Mouse (Mus musculus) ovary, postnatal 36 days (tissue): Measurements from ENCODE around the gene Acot6.

Experiments used
- DNase-seq: peaks from one replicate; pipeline ENCODE4 v3.0.0; 2022; ENCODE audit warnings: low spot score, mixed read lengths

The Acot6 gene

DNA sequence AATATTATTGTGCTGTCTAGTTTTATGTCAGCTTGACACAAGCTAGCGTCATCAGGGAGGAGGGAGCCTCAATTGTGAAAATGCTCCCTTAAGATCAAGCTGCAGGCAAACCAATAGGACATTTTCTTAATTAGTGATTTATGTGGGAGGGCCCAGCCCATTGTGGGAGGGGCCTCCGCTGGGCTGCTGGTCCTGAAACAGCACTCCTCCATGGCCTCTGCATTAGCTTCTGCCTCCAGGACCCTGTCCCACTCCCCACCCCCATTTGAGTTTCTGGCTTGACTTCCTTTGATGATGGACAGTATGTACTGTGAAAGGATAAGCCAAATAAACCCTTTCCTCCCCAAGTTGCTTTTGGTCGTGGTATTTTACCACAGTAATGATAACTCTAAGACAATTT is 6.6 kb downstream of the Acot6 start:
- peak; percentile 54 for DNase-seq

DNA sequence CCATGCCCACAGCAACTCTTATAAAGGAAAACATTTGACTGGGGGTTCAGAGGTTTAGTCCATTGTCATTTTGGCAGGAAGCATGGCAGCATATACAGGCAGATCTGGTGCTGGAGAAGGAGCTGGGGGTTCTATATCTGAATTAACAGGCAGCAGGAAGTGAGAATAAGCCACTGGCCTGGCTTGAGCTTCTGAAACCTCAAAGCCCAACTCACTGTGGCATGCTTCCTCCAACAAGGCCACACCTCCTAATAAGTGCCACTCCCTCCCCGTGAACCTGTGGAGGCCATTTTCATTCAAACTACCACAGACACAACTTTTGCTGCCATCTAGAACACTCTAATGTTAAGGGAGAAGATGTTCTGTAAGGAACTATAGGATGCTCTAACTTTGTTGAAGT is 7.2 kb downstream of the Acot6 start:
- no peak for DNase-seq

DNA sequence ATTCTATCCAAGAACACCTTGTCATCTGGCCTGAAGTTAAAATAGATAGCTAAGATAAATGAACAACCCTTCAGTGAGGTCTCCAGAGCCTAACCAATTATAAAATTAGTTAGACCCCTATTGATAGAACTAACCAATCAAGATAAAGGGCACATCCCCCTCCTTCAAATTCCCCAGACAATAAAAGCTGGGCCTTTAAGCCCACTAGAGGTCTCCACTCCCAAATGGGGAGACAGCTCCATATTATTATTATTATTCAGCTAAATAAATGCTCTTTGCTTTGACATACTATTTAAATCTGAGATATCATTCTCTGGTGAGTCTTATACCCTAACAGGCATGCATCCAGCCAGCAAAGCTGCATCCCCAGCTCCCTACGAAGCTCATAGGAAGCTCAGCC is 9.5 kb downstream of the Acot6 start:
- no peak for DNase-seq

DNA sequence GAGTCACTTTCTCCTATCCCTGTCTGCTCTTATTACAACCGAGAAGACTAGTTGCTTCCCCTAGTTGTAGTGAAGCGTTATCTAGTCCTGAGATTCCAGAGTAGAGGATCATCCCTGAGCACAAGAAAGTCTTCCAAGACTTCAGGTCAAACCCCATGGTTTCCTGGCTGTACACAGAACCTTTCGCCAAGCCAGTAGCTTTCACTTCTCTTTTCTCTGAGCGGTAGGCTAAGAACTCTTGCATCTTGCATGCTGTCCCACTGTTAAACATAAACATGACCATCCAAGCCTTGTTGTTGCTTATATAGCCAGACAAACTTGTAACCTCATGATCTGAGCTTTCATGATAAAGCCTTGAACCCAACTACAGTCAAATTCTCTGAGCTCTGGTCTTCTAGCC is 10.4 kb downstream of the Acot6 start:
- DNase-seq = no peak

DNA sequence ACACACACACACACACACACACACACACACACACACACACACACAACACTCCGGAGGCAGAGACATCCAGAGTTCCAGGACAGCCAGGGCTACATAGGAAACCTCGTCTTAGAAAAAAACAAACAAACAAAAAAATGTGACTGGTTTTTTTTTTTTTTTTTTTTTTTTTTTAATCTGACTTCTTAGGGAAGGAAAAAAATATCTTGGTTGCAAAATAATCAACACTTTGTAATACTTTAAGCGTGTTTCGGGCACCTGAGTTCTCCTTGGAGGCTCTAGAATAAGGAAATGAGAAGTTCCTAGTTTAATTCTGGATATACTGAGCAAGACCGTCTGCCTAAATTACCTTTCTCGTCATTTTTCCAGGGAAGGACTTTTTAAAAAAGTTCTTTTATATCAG is 13.2 kb downstream of the Acot6 start:
- DNase-seq = no peak

DNA sequence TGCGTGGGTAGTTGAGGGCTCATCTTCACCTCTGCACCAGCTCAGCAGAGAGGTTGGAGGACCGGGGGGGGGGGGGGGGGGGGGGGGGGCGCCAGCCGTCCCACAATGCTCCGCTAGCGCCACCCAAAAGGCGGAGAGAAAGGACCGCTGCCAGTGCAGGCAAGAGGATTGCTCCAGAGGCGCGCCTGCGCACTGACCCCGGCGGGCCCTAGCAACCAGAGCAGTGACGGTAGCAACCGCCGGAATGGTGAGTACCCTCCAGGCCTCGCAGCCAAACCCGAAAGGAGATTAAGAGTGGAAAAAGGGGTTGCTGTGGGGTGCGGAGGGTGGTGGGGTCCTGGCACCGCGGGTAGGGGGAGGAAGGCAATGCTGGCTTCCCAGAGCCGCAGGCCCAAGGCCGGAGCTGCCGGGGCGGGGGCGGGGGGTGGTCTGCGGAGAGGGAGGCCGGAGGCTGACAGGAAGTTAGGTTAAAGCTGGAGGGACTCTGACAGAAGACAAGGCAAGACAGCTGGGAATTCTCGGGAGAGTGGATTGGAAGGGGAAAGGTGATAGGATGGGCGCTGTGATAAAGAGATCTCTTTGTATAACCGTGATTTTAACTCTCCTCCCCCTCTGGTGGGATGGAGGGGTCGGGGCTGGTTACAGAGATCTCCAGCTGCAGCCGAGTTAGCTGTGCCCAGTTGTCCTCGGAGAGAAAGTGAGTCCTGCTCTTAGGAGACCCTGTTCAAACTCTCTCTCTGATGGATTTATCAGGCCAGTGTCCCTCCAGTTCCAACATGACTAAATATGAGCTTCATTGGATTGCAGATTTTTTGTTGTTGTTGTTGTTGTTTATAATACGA is 13.9 kb downstream of the Acot6 start, which contains the start of gene Dnal1:
Dnal1 (plus strand) TSS at position 214 of the 842 bp plus-strand sequence.
- peak; percentile 90 for DNase-seq

DNA sequence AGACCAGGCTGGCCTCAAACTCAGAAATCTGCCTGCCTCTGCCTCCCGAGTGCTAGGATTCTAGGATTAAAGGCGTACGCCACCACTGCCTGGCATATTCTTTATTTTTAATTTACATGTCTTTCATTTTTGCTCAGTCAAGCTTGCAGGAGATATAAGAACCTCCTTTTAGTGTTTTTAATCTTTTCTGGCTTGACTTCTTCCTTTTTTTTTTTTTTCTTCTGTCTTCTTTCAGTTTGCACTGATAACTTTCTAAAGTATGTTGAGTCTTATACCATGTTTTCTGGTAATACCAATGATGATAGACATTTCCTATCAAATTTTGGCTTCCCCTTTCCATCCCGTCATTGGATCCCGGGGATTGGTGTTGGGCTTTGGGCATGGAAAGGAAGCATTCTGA is 19.1 kb downstream of the Acot6 start:
- DNase-seq = no peak

DNA sequence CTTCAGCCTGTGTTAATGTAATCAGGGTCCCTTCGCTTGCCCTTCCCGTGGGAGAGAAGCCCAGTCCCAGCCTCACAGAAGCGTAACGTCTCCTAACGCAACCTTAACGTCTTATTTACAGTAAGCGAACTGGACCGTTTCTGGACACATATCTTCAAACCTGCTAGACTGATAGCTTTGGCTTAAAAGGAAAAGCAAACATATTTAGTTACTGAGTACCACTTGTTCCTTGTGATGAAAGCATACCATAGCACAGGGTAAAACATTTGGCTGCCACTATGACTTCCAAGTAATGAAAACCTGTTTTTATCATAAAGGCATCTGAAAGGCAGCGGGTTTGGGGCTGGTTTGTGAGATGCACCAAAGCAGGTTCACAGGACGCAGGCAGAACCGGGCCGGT is 25.4 kb downstream of the Acot6 start:
- no peak for DNase-seq

DNA sequence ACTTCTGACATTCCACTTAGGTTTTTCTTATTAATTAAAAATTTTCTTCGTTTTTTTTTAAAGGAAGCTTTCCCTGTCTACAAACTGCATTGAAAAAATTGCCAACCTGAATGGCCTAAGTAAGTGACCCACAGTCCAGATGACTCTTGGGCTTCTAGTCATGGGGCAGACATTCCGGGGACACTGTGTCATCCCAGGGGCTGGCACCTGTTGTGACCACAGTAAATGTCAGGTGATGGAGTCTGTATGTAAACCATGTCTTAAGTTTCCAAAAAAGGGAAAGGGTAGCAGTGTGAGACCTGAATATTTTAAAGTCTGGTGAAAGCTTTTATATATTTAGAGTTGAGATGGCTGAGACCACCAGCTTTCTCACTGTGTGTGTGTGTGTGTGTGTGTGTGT is 26.4 kb downstream of the Acot6 start:
- no peak for DNase-seq

DNA sequence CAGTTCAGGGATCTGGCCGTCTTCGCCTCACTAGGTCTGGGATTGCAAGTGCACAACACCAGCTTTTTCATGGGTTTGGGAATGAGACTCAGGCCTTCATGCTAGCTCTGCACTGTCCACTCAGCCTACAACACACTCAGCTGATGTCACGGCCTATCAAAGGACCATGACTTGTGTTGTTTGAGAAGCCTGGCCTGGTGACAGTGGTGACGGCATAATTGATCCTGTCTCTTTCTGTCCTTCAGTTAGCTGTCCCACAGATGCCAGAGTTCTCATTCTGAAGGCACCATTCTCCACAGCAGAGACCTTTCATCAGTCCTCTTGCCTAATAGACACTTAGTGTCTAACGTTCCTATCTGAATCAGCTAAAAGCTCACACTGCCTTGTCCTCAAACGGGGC is 28.1 kb downstream of the Acot6 start:
- no peak for DNase-seq

DNA sequence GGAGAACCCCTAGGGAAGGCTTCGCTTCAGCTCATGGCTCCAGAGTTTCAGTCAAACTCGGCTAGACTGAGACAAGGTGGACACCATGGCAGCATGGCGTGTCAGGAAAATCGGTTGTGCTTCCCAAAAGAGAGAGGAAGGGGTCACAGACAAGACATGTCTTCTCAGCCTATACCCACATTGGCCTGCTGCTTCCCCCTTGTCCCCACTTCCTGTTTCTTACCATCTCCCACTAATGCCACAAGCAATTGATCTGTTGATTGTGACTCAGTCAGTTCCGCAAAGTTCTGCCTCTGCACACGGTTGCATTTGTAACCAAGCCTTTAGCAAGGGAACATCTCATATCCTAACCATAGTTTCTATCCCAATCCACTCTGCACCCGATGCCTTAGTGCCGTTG is 29.5 kb downstream of the Acot6 start:
- DNase-seq = no peak

DNA sequence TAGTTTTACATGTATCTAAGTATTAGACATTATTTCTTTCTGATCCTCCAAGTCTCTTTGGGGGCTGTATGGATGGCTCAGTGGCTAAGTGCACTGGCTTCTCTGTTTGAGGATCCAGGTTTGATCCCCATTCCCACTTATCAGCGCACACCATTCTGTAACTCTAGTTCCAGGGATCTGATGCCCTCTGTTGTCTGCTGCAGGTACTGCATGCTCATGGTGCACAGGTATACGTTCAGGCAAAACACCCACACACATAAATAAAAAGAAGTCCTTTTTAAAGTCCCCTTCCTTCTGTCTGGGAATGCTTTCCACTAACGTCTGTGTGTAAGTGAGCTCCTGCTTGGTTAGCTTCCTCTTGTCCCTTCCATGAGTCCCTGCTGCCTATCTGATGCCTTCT is 31.8 kb downstream of the Acot6 start:
- DNase-seq = no peak

DNA sequence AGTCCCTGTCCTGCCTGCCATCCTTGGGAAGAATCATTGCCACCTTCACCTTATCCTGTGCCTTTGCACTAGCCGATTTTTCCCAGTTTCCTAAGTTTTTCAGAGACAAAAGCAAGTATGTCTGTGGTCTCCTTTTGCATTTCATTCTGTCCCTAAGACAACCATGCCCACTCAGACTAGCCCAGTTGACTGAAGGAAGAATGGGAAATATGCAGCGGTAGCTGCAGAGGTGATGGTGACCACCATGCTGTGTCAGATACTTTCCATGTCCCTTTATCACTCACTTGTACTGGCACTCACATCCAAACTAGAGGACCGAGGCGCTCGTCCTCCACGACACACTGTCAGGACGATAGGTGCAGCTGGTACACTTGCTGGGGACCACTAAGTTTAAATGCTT is 36.7 kb downstream of the Acot6 start:
- no peak for DNase-seq

DNA sequence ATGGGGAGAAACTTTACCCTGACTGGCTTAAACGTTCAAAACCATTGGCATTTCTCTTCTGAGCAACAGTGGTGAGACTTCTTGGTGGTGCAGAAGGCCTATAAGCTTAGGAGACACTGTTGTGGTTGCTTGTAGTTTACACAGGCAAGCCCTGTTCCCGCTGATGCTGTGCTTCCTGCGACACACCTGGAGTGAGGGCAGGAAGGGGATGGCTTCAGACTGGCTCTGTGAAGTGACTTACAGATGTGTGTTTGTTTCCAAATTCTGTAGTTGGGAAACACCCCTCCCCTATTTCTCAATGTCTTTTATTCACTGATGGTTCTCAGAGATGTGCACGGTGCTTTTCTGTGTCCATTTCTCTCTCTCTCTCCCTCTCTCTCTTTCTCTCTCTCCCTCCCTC is 39.7 kb downstream of the Acot6 start:
- DNase-seq = no peak

DNA sequence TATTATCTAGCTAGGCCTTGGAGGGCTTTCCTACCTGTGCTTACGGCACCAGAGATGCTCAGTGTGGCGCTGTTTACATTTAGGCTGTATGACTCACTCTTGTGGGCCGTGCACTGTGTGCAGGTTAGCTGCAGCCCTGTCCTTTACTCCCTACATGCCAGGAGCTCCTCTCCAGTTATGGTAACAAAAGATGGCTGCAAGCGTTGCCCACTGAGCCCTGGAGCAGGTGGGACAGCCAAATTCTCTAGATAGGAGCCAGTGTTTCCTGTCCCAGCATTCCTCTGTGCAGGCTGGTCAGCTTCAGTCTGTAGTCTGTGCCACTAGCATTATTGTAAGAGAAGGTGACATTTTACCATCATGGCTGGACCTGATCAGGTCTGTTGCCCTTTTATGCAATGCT is 40.8 kb downstream of the Acot6 start:
- no peak for DNase-seq

DNA sequence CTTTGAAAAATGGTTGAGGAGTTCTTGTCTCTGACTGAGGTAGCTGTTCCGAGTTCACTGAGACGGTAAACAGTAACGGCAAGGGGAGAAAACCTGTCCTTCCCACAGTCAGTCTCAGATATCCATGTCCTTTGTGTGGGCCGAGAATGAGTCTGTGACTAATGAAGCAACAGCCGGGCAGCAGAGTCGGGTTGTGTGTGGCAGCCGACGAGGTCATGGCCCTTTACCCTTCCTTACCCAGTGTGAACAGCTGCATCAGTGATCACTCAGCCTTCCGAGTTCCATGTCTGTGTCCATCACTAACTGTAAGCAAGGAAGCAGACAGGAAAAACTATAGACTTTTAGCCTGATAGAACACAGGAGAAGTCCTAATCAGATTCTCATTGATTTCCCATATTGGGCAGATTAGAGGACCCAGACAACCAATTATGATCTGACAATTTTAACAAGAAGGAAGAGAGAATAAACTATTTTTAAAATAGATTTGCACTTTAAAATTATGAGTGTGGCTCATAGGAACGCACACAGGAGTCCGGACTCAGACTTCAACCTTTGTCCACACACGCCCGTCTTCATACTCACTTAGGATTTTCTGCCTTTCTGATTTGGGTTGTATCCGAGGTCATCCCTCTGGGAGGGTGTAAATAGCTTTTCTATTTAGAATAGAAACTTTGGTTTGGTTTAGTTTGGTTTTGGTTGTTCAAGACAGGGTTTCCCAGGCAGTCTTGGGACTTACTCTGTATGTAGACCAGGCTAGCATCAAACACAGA is 42.0 kb downstream of the Acot6 start:
- DNase-seq = no peak

DNA sequence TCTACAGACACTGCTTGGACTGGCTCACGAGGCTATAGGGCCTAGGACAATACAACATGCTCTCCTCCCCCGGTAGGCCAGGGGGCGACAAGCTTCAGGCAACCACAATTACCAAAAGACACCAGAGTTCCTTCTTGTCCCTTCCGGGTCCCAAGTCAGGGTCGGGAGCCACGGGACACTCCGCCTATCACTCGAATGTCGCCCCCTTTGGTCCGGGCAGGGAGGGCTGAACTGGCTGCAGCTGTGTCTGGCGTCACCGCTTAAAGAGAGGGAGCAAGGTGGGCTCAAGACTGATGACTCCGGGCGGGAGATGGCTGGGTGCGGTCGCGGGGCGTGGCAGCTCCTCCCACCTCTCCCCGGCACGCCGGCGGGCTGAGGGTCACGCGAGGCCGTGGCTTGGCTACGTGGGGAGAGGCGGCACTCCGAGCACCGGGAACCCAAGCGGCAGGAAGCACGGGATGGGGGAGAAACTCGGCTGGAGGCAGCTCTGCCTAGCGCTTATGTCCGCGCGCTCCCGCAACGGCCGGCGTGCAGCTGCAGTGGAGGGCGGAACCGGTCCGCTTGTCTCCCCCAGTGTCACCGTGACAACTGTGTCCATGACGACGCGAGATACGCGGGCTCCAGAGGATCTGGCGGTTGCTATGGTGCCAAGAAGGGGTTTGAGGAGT is 47.6 kb downstream of the Acot6 start, which contains the start of gene Pnma1:
Pnma1 (minus strand) TSS at position 536 of the 668 bp plus-strand sequence.
- DNase-seq = peak; percentile 79

DNA sequence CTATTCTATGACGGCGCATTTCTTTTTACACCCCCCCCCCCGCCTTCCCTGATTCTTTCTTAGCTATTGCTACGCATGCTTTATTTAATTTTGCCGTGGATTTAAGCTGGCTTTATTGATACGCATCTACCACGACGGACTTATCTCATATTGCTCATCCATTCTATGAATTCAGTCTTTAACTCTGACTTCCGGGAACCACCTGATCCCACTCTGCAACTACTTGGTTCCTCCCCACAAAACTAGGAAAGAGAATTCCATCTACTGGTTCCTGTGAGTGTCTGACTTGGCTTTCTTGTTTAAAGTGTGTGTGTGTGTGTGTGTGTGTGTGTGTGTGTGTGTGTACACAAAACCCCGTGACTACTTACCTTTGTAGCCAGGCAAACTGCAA is 48.2 kb downstream of the Acot6 start:
- no peak for DNase-seq

DNA sequence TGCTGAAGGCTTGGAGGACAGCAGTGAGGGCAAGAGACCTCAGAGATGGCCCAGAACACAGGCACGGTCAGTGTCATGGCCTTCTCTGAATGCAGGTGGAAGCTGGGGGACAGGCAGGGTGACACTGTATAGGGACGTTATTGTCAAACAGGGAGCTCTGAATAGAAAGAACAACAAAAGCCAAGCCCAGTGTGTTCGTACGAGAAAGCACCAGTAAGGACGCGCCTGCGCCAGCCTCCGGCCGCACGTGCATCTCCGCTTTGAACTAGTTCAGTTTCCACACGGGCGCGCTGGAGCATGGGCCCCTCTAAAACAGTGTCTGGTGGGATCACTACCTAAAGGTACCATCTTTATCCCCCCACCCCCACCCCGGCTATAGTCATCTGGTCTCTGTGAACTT is 49.5 kb downstream of the Acot6 start:
- DNase-seq = no peak

DNA sequence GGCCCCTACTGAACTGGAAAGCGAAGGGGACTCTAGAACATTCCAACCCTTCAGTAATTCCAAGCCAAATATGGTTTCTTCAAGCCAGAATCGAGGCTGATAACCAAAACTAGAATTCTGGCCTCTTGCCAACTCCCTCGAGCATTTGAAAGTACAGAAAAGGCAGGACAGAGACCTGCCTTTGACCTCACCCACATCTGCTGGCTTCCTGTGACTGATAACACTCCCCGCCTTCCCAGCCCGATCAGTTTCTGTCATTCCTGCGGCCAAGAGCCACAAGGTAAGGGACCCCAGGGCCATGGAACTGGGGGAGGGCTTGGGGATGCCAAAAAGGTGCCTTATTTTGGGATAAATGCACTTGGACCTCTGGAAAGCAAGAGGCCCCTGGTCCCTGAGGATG is 50.5 kb downstream of the Acot6 start:
- no peak for DNase-seq

DNA sequence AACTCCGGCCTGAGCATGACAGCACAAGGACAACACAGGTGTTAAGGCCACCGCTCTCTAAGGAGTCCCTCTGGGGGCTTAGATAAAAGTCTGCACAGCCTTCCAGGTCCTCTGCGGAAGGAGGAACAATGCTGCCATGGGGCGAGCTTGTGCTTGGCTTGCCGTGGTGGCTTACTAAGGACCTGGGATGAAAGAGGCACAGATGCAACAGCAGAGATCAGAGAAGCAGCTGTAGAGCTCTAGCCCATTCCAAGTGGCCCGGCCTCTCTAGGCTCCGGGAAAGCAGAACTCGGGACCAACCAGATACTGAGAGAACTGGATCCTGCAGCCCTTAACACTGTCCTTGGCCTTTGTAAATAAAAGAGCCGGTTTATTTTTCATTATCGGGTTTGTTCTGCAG is 51.5 kb downstream of the Acot6 start:
- DNase-seq = no peak

DNA sequence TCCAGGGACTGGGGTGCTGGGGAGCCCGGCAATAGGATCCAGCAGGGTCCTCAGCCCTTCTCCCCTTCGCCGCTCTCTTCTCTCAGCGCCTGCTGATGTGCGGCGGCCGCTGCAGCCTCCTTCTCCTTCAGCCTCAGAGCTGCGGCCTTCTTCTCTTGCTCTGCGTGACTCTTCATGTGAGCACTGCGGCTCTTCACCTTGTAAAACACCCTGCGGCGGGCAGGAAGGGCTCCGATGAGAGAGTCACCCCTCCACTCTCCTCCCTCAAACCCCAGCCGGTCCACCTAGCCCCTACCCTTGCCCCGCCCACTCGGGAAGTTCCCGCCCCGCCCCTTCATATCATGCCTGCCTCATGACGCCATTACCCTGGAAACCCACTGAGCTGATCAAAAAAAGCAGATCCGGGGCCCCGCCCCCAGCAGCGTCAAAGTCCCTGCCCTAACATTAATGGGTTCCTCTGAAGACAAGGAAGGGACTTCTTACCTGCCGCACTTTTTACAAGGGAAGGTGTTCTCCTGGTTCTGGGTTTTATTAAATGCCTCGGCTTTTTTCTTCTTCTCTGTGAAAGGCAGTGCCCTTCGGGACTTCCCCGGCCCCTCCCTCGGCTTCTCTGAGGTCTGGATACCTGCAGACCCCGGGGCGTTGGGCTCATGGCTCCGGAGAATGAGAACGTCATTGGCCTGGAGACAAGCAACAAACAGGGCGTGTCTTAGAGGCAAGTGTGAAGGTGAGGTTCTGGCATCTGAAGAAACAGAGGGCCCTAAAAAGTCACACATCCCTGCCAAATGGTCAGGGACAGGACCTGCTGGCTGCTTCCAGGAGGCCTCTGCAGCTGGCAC is 52.1 kb downstream of the Acot6 start:
- DNase-seq = no peak
